Mouse (Mus musculus) liver, postnatal 0 days (tissue): Measurements from ENCODE around the gene Gng5.

Source experiments
- CTCF ChIP-seq: sonication (generic); IDR thresholded peaks from 2 replicates; pipeline ENCODE4 v1.5.1; 2016; ENCODE audit warnings: antibody characterized with exemption, low read depth
- EP300 ChIP-seq: IDR thresholded peaks from 2 replicates; pipeline ENCODE4 v1.6.1; 2016; ENCODE audit warnings: antibody characterized with exemption, low read depth, mild to moderate bottlenecking

- TF ChIP-seq CTCF: no peak
- no peak for TF ChIP-seq EP300
These were observed 17.6 kb upstream of the Gng5 start for GRCm38 (mm10) chr3:146482044-146482443.
